Mouse (Mus musculus) telencephalon, adult 2 months (tissue): ENCODE data around the gene Sf3b5.
A peak's percentile ranks its signal among the peaks of the same experiment; 100 is the strongest.

Experiments
- DNase-seq: peaks from one replicate; pipeline ENCODE4 v3.0.0-alpha.2; 2011; ENCODE audit warnings: low read depth, low spot score

The Sf3b5 gene

DNA sequence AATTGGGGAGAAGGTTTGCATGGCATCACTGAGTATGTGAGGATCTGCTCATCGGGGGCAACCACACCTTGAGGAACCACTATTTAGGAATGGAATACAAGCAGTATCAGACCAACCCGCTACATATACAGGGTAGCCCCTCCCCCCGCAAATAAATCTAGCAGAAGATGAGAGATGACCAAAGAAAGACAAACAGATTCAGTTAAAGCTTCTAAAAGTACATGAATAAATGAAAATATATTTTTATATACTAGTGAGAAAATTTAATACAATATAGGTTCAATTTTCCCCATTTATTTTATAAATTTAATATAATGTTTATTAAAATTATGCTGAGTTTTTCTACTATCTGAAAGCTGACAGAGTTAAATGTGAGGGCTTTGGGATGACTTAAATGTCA is at the start of gene Sf3b5:
TSS of gene Sf3b5 (plus strand) at position 301 of the 400 bp plus-strand sequence.
- DNase-seq: no peak

DNA sequence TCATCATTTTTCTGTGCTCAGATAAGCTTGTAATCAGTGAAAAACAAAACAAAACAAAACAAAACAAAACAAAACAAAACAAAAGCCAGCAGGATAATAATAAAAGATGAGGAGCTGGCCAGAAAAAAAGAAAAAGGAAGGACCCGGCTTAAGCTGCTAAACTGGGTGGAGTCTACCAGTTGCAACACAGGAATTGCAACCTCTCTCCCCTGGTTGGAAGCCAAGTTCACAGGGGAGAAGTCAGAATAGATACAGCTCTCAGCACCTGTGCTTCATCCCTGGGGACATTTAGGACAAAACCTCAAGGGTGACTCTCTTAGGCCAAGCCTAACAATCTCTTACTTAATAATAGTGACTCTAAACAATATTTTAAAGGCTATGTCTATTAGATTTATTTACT is 49.3 kb upstream of the Sf3b5 start:
- no peak for DNase-seq

DNA sequence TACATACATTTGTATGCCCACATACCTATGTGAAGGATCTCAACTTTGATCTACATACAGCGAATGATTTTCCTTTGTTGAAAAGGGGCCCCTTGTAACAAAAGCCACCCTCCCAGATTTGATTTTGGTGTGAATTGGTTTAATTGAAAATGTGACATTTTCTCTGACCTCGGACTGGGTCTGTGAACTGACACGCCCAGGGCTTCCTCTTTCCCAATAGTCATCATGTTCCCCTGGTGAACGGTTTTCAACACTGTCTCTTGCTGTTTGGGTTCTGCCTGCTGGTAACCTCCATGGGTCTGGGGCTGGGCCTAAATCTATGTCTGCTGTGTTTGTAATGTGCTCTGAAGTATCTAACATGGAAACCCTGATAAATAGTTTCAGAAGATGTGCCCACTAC is 47.9 kb upstream of the Sf3b5 start:
- no peak for DNase-seq

DNA sequence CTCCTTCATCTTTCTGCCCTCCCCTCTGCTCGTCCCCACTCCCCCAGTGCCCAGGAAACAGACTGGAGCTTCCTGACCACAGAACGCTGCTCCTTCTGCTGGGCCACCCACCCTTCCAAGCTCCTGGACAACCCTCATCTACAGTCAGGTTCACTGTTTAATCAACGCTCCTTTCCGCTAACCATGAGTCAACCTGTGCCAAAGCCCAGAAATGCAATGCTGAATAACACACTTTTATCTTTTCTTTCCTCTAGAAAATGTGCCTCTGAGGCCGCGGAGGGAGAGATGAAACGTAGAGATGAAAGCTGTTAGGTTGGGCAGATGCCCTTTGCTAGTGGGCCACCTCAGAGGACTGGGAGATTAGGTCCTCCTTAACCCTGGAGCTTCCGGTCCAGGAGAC is 43.6 kb upstream of the Sf3b5 start:
- DNase-seq: no peak

DNA sequence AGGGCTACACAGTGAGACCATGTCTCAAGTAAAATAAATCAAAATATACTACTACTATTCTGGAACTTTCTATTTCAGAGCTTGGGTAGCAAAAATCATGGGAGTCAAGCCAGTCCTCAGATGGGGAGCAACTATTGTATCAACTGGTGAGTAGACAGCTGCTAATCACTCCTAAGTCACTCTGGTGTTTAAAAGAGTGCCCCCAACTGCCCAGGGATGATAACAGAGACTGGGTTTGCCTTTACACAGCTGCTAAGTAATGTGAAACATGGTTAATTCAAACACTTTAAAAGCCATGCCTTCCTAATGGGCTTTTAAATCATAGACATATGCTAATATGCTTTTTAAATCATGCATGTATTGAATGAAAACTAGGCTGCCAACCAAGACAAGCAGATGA is 42.9 kb upstream of the Sf3b5 start:
- DNase-seq: no peak

DNA sequence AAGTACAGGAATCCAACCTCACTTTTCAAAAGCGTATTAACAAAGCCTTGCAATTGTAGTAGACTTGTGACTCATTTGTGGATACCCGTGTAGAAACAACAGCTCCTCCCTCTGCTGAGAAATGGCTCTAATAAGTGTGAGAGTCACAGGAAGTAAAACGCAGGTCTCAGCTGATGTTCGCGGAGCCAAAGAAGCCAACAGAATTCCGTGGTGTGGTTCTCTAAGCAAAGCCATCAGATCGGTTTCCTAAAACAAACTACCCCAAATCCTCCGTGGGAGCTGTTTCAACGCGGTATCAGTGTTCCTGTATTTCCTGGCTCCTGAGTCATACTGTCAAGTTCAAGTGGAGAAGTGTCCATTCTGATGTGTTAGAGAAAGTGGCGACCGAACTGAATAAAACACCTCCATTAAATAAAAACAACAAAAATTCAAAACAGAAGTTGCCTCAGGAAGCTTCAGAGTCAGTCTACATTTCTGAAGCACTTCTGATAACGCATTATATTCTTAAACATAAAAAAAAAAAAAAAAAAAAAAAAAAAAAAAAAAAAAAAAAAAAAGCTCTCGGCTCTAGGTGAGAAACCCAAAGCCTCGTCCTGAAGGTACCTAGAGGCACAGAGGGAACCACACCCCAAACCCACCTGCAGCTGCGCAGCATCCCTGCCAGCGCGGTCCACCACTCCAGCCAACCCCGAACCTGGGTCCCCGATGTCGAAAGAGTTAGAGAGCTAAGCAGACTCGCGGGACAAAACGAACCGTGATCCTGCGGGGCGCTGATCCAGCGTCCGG is 41.6 kb upstream of the Sf3b5 start:
- no peak for DNase-seq

DNA sequence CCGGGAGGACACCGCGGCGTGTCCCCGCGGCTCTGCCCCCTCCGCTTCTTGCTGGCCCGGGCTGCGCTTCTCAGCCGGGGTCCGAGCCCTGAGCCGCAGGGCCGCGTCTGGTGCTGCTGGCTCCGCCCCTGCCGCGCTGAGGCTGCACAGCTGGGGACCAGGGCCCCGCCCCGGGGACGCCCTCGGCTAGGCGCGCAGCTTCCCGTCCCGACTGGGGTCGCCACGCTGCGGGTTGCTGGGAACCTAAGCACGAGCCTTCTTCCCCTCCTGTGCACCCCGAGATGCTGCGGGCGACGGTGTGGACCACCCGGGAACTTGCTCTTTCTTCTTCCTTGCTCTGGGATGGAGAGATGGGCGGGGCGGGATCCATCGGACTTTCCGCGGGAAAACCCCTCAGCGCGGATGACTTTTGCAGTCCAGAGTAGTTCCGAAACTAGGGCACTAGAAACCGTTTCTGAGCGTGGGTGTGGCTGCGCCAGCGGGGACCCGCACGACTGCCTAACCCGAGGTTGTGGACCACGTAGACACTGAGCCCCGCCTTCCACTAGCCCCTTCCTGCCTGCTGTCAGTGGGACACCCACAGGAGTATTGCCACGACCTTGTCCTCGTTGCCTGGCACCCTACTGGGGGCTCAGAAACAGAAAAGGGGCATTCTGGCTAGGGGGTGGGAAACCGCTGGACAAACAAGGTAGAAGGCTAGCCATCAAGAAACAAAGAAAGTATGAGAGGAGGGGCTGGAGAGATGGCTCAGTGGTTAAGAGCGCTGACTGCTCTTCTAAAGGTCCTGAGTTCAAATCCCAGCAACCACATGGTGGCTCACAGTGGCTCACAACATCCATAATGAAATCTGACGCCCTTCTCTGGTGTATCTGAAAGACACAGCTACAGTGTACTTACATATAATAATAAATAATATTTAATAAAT is 40.7 kb upstream of the Sf3b5 start, which contains the start of gene Stx11:
TSS of gene Stx11 (minus strand) at position 148 of the 925 bp plus-strand sequence.
- DNase-seq: no peak

DNA sequence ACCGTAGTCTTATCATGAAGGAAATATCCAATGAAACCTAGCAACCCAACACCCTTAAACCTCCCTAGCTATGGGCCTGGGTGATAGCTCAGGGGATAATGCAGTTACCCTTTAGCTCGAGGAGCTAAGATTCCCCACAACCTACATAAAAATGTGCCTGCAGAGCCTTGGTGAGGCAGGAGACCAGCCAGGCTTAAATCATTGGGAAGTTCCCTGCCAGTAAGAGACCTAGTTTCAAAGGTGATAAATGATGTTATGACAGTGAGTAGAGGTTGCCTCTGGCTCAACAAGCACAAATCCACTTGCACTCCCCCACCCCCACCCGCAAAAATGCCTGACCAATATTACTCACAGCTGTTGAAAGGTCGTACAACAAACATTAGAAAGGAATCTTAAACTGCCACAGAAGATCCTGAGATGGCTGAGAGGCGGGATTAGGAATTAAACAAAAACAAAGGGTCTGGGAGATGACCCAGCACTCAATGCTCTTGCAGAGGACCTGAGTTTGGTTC is 39.4 kb upstream of the Sf3b5 start:
- DNase-seq: no peak

DNA sequence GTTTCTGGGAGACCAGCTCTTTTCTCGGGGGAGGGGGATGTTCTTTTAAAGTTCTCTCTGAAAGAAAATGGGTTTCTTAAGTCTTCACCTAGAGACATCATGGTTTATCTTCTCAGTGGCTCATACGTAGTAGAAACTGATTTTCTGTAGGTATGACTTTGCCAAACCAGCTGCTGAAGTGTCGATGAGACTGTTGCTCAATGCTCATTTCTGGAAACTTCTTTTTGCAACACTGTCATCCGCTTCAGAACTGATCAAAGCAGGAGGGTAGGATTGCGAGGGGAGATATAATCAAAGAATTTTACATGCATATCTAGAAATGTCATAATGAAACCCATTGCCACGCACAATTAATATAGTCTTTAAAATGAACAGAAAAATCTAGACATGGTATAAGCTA is 30.6 kb upstream of the Sf3b5 start:
- DNase-seq: no peak

DNA sequence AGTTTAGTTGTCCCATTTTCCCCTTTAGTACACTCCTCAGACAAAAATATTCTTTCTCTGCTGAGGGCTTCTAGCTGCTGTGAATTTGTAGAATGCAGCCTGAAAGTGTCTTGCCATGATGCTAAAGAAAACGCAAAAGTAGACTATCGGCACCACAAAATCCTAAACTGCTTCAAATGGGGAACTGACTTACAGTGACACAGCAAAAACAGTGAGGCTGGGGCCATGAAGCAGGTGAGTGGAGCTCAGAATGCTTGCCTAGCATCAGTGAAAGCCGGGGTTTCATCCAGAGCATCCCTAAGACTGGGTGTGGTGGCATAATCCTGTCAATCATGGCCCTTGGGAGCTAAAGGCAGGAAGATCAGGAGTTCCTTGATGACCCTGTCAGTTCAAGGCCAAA is 29.7 kb upstream of the Sf3b5 start:
- DNase-seq: no peak

DNA sequence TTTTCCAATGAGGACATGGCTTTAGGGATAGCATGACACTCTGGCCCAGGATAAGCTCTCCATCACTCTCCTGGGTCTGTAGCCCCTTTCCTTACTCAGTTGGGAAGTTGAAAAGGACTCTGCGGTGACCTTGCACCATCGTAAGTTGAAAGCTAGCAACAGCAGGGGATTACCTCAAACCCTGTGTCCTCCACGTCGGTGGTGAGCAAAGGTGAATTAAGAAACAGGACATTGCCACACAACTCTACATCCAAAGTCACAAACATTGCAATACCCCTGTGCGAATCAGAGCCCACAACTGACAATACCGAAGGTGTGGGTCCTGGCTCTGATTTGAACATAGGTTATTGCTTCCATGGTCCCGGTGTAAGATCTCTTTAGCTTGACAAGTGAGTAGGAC is 29.2 kb upstream of the Sf3b5 start:
- DNase-seq: no peak

DNA sequence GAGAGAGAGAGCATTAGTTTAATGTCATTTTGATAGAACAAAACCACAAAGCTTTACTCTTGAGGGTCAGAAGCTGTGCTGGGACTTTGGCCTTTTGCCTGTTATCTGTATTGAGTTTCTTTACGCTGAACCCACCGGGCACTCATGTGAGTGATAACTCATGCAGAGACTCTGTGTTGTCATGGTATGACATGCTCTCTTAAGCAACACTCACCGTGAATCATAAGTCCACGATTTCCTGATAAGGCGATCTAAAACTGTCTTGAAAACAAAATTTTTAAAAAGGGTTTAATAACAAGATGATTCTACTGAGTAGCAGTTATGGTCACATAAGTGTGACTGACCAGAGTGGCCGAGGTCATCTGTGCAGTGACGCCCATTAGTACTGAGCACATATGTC is 28.6 kb upstream of the Sf3b5 start:
- no peak for DNase-seq

DNA sequence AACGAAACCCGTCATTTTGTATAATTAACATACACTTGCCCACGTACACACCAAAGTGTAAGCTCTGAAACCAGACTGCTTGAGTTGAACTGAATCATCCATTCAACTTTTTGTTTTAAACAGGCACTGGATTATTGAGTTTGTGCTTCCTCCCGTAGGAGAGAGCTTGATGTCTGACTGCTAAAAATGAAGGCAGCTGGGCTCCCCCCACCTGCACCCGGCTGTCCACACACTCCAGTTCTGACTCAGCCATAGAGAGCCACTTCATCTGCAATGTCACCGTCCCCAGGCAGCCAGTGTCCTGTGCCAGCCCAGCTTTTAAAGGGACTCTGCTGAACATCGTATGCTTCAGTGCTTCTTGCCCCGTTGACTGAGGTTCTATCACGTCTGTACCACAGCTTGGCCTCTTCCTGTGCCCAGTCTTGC is 27.3 kb upstream of the Sf3b5 start:
- no peak for DNase-seq

DNA sequence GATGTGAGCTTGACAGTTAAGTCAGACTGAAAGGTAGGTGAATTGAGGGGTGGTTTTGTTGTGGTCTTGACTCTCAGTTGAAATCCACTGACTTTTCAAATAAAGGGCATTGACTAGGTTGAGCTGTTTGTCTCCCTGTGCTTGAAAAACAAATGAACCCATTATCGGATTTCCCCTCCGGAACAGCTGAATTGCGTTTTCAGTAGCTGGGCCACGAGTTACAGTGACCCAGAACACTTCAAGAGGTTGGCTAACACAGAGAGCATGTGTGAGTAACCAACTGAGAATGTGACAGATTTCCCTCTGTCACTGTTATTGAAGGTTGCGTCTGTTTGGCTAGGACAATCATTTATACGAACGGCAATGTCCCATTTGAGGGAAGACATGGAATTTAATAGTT is 24.1 kb upstream of the Sf3b5 start:
- DNase-seq: no peak

DNA sequence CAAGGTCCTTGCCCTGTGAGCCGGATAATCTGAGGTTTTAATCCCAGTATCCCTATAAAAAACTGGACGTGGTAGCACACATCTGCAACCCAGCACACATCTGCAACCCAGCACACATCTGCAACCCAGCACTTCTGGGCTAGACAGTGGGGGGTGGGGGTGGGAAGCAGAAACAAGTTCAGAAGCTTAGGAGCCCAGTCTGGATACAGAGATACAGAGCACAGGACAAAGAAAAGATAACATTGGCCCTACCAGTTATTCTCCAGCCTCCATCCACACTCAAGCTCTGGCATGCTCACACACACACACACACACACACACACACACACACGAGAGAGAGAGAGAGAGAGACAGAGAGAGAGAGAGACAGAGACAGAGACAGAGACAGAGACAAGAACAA is 21.6 kb upstream of the Sf3b5 start:
- DNase-seq: no peak

DNA sequence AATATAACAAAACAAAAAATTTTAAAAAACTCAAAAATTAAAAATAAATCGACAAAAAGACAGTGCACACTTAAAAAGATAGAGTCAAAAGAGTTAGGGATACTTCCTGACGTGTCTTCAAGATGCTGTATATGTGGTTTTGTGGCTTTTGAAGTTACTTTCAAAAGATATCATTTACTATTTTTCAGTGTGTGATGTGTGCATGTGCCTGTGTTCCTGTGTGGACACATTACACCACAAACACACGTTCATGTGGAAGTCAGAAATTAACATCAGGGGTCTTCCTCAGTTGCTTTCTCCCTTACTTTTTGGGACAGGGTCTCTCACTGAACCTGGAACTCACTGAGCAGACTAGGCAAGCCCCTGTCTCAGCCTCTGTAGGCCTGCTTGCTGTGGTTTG is 20.1 kb upstream of the Sf3b5 start:
- DNase-seq: no peak

DNA sequence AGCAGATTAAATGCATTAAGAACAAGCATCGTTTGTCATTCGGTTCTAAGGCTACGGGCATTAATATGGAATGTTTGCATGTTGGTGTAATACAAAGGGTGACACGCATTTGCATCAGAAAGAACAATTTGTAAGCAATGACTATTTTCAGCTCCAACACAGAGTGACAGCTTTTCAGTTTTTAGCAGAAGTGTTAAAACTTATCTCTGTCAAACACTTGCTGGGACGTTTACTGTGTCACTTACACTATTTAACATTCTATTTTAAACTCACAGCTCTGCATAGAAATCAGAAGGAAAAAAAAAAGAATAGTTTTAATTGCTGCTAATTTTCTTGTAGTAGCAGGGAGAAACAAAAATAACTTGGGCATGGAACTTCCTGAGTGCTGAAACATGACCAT is 18.7 kb upstream of the Sf3b5 start:
- DNase-seq: no peak

DNA sequence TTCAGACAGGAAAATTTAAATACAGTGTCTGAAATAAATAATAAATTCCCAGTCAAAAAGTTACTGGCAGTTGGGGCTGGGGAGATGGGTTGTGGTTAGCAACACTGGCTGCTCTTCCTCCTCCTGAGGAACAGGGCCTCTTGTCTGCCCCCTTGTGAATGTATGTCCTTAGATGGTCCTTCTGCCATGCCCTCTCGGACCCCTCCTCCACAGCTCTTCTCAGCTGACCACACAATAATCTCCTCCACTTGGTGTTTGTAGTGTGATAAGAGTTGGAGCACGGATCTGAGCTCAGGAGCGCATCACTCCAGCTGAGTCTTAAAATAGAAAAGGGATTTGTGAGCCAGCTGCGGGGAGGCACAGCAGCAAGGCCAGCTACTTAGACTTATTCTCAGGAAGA is 18.2 kb upstream of the Sf3b5 start:
- no peak for DNase-seq

DNA sequence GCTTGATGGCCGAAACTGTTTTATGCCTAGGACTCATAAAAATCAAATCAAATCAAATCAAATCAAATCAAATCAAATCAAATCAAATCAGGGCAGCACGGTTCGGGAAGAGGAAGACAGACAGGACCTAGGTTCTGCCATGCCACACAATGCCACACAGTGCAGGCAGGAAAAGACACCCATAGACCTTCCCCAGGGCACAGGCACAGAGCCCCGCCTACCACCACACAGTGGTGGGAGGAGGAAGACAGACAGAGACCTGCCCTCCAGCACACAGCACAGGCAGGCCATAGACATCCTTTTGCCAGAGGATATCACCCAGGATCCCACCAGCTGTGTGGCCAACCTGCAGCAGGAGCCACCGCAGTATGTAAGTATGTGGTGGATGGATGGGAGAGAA is 13.2 kb upstream of the Sf3b5 start:
- no peak for DNase-seq

DNA sequence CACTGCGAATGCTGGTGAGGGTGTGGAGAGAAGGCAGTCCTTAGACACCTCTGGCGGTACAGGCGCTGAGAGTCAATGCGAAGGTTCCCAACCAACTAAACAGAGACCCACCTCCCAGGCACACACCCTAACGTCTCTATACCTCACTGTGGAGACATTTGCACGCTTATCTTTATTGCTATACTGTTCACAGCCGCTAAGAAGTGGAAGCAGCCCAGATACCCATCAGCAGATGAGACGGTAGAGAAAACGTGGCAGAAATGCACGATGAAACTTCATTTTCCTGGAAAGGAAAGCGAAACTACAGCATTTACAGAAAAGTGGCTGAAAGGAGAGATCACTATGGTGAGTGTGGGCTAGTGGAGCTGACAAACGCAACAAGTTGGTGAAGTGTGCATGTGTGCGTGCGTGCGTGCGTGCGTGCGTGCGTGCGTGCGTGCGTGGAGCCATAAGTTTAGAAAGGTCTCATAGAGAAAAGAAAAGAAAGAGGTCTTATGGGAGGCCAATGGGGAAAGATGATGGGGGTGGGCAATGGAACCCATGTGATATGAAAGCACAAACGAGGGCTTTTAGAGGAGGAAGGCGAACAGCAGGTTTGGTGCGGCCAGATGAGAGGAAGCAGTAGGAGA is 11.6 kb upstream of the Sf3b5 start:
- DNase-seq: no peak

DNA sequence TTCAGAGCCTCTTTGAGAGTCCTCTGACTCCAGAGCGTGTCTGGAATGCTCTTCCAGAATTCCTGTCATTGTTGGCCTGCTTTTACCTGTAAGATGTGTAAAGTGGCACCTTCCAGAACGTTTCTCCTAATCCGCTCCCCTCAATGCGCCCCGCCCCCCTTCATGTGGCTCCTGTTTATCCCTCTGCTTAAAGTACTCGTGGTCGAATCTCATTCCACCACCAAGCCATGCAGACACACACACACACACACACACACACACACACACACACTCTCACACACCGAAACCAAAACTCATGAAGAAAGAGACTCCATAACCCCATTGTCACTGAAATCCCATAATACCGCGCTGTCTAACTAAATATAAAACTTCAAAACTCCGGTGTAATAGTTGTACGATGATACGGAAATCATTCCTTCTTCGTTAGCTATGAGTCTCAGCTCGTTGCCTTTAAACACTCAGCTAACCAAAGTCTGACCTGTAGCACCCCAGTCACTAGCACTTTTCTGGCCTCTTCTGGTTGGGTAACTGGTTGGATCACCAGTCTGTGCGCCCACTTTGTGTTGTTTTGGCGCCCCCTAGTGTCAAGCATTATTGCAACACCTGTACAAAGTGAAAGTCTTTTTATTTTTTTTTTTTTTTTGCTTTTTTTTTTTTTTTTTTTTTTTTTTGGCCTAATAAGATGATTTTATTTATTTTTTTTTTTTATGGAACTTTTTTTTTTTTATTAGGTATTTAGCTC is 8.2 kb upstream of the Sf3b5 start:
- DNase-seq: peak; percentile 35
